Mouse (Mus musculus) liver, adult 2 months (tissue): ENCODE measurements around the gene Arl11. TPM values are rescaled to one million over a fixed set of nuclear protein-coding genes. Genes with fewer than 3 reads are reported as not detected.

Experiments
- DNase-seq: peaks from one replicate; pipeline ENCODE4 v3.0.0-alpha.2; 2011; ENCODE audit warnings: low read depth, low spot score; ENCODE audit errors: extremely low read depth
- H3K27ac ChIP-seq: fragments of 200-500 bp; replicated peaks from 2 replicates; pipeline ENCODE4 v1.5.1; 2012; ENCODE audit warnings: low read depth, mild to moderate bottlenecking, control low read depth, inconsistent platforms, low read length; ENCODE audit not compliant: insufficient read depth
- H3K27me3 ChIP-seq: fragments of 200-500 bp; 2 replicates; pipeline ENCODE4 v1.6.1; 2012; ENCODE audit warnings: mild to moderate bottlenecking, moderate library complexity, low read length, inconsistent platforms; ENCODE audit not compliant: control insufficient read depth, insufficient read depth
- H3K36me3 ChIP-seq: fragments of 200-500 bp; 2 replicates; pipeline ENCODE4 v1.6.1; 2012; ENCODE audit warnings: low read length, inconsistent platforms; ENCODE audit not compliant: control insufficient read depth, insufficient read depth
- H3K4me1 ChIP-seq: fragments of 200-500 bp; 2 replicates; pipeline ENCODE4 v1.6.1; 2011; ENCODE audit warnings: low read length; ENCODE audit not compliant: control insufficient read depth, insufficient read depth
- H3K4me3 ChIP-seq: fragments of 200-500 bp; 2 replicates; pipeline ENCODE4 v1.5.1; 2011; ENCODE audit warnings: low read depth, mild to moderate bottlenecking, control low read depth, low read length, moderate library complexity; ENCODE audit not compliant: insufficient read depth
- H3K79me2 ChIP-seq: fragments of 200-500 bp; 2 replicates; pipeline ENCODE4 v1.6.1; 2012; ENCODE audit warnings: inconsistent platforms, mild to moderate bottlenecking, low read length, moderate library complexity; ENCODE audit not compliant: control insufficient read depth, insufficient read depth
- H3K9ac ChIP-seq: fragments of 200-500 bp; 2 replicates; pipeline ENCODE4 v1.6.1; 2012; ENCODE audit warnings: low read depth, mild to moderate bottlenecking, control low read depth, inconsistent platforms, low read length
- CTCF ChIP-seq: fragments of 200-500 bp; IDR thresholded peaks from 2 replicates; pipeline ENCODE4 v1.5.1; 2011; ENCODE audit warnings: low read depth, low read length, control low read depth
- POLR2A ChIP-seq: fragments of 200-500 bp; IDR thresholded peaks from 2 replicates; pipeline ENCODE4 v1.6.1; 2011; ENCODE audit warnings: low read length, control low read depth; ENCODE audit not compliant: insufficient read depth; ENCODE audit errors: extremely low read depth
- WGBS: fragments of 180-500 bp; shearing (Covaris S2); methylation state at CpG from one replicate; pipeline ENCODE4 v1.1.7; 2018; 5-methylcytosine and 5-hydroxymethylcytosine counted together
- polyA plus RNA-seq: library from polyadenylated mRNA; depleted of rRNA; stranded (reverse); fragments of >200 nt; gene quantifications from 2 replicates; pipeline ENCODE4 v1.2.3, GENCODE M21; 2012; rRNA removed
- total RNA-seq: library from RNA; depleted of rRNA; stranded (reverse); fragments of >200 nt; gene quantifications from 2 replicates; pipeline ENCODE4 v1.2.3, GENCODE M21; 2014; rRNA removed

Arl11 gene
- total RNA-seq (0.28 and 0.40 TPM in 2 replicates), polyA plus RNA-seq (0.07 and 0.37 TPM in 2 replicates)

- Histone ChIP-seq H3K4me3 (no peak within 1 kb of the TSS), H3K9ac (no peak within 1 kb of the TSS), H3K4me1 (no peaks in the 10 kb centered on the region), H3K79me2 (no peaks in the 10 kb centered on the region), H3K27me3 (no peaks in the 10 kb centered on the region), H3K27ac (no peak within 1 kb of the TSS), H3K36me3 (no peaks in the 10 kb centered on the region)
- 61% methylated on average over 6 of the region's 6 CpGs for WGBS
- TF ChIP-seq CTCF (no peak), POLR2A (no peak)
- DNase-seq, result peak; percentile 26
These were observed at the start of gene Arl11 for GRCm38 (mm10) chr14:61309593-61309992. TSS of gene Arl11 (plus strand) at chr14:61309753.

- no peak for DNase-seq
- TF ChIP-seq POLR2A, result no peak
- no peak for TF ChIP-seq CTCF
- Histone ChIP-seq H3K4me1 (no peaks in the 10 kb centered on the region), H3K9ac (no peak overlapping the region), H3K79me2 (no peaks in the 10 kb centered on the region), H3K4me3 (no peak overlapping the region), H3K27ac (no peak overlapping the region), H3K27me3 (no peaks in the 10 kb centered on the region), H3K36me3 (no peaks in the 10 kb centered on the region)
- 66% methylated on average over 5 of the region's 5 CpGs for WGBS
These were observed 41.6 kb upstream of the Arl11 start for GRCm38 (mm10) chr14:61267908-61268475.

GRCm38 (mm10) chr14:61274414-61275198 lies 34.9 kb upstream of the Arl11 start:
- no peak overlapping the region for H3K27ac ChIP-seq
- H3K4me1 ChIP-seq, result peaks cover 3% of the 10 kb centered on the region
- H3K9ac ChIP-seq, result no peak overlapping the region
- peaks cover 8% of the 10 kb centered on the region for H3K27me3 ChIP-seq
- no peaks in the 10 kb centered on the region for H3K36me3 ChIP-seq
- TF ChIP-seq POLR2A, result no peak
- TF ChIP-seq CTCF, result no peak
- 9% methylated on average over 38 of the region's 38 CpGs for WGBS
- H3K79me2 ChIP-seq, result no peaks in the 10 kb centered on the region
- no peak overlapping the region for H3K4me3 ChIP-seq
- DNase-seq, result no peak

GRCm38 (mm10) chr14:61277285-61277684 lies 32.3 kb upstream of the Arl11 start:
- 18% methylated on average over 1 of the region's 1 CpGs for WGBS

GRCm38 (mm10) chr14:61278676-61279300 lies 30.8 kb upstream of the Arl11 start:
- TF ChIP-seq POLR2A (no peak), CTCF (no peak)
- no peak for DNase-seq
- no peak overlapping the region for H3K9ac ChIP-seq

More at GRCm38 (mm10) chr14:61277285-61277684, 32.3 kb upstream of the Arl11 start:
- DNase-seq, result peak; percentile 16
- Histone ChIP-seq H3K4me1 (peaks cover 3% of the 10 kb centered on the region), H3K4me3 (no peak overlapping the region), H3K27ac (no peak overlapping the region), H3K79me2 (no peaks in the 10 kb centered on the region), H3K9ac (no peak overlapping the region), H3K27me3 (peaks cover 8% of the 10 kb centered on the region), H3K36me3 (no peaks in the 10 kb centered on the region)
- TF ChIP-seq POLR2A (no peak), CTCF (peak; percentile 66)

More at GRCm38 (mm10) chr14:61278676-61279300, 30.8 kb upstream of the Arl11 start:
- H3K4me3 ChIP-seq, result no peak overlapping the region
- no peaks in the 10 kb centered on the region for H3K36me3 ChIP-seq
- H3K4me1 ChIP-seq, result peaks cover 3% of the 10 kb centered on the region
- 80% methylated on average over 7 of the region's 7 CpGs for WGBS
- H3K27ac ChIP-seq, result no peak overlapping the region
- no peaks in the 10 kb centered on the region for H3K79me2 ChIP-seq
- peaks cover 8% of the 10 kb centered on the region for H3K27me3 ChIP-seq
